Mouse (Mus musculus): ENCODE measurements around the gene Cacna2d3. TPM values are rescaled to one million over a fixed set of nuclear protein-coding genes. Genes with fewer than 3 reads are reported as not detected.
A peak's percentile ranks its signal among the peaks of the same experiment; 100 is the strongest.

The Cacna2d3 gene
- polyA plus RNA-seq, 1 experiment from 2014 or later, result 16.2 TPM

DNA sequence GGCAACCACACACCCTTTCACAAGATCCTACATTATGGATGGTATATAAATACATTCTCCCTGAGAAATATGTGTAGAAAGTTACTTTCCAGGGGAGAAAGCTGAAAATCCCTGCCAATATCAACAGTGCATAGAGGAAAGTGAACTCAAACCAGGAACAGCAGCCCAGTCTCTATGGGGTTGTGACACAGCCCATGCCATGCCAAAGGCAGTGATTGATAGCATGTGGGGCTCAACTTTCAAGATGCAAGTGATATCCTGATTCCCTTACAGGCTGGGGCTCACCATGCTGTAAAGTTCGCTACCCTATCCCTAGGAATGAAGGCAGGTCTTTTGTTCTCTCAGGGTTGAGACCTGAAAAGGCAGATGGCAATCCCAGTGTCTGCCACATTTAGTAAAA, 229.9 kb downstream of the Cacna2d3 start:
- H3K9me3 ChIP-seq (ENCODE audit: control insufficient read depth, low read length), result no peaks in the 10 kb centered on the region
- no peak for DNase-seq (ENCODE audit: low spot score, missing footprints)
- no peaks in the 10 kb centered on the region for H3K36me3 ChIP-seq (ENCODE audit: control insufficient read depth, insufficient read depth, low read length)
- no peaks in the 10 kb centered on the region for H3K27me3 ChIP-seq (ENCODE audit: control insufficient read depth, insufficient read depth, low read length)
- 76% methylated on average over 1 of the region's 1 CpGs for WGBS
- no peak overlapping the region for H3K9ac ChIP-seq (ENCODE audit: low read length)
- no peak overlapping the region for H3K4me2 ChIP-seq
- H3K27ac ChIP-seq (ENCODE audit: low read depth, low read length), result no peak overlapping the region
- no peaks in the 10 kb centered on the region for H3K4me1 ChIP-seq (ENCODE audit: control insufficient read depth, insufficient read depth, low read length)
- no peak overlapping the region for H3K4me3 ChIP-seq (ENCODE audit: low read depth, low read length)
- no peak for ATAC-seq (ENCODE audit: low FRiP score)

DNA sequence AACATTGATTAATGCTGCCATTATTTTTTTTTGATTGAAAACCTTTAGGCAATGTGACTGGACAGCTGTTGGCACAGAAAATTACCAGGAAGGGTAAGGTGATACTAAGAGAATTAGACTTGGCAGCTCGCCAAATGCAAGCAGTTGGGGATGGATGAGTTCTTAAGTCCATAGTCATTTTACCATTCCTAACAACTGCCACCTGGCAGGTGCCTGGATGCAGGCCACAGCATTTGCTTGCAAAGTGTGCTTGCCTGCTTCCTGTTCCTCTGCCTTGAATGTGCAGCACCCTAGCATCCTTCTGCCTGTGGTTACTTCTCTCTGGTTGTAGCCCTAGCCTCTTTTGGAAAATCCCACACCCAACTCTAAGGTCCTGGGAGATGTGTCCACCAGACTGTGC, 236.2 kb downstream of the Cacna2d3 start:
- ATAC-seq (ENCODE audit: low FRiP score) (no peak), DNase-seq (ENCODE audit: low spot score, missing footprints) (no peak)
- H3K4me2 ChIP-seq, result no peak overlapping the region
- H3K4me3 ChIP-seq (ENCODE audit: low read depth, low read length), result no peak overlapping the region
- no peaks in the 10 kb centered on the region for H3K27me3 ChIP-seq (ENCODE audit: control insufficient read depth, insufficient read depth, low read length)
- H3K27ac ChIP-seq (ENCODE audit: low read depth, low read length), result no peak overlapping the region
- WGBS, result 75% methylated on average over 1 of the region's 1 CpGs
- no peak overlapping the region for H3K9ac ChIP-seq (ENCODE audit: low read length)
- H3K4me1 ChIP-seq (ENCODE audit: control insufficient read depth, insufficient read depth, low read length), result no peaks in the 10 kb centered on the region
- H3K36me3 ChIP-seq (ENCODE audit: control insufficient read depth, insufficient read depth, low read length), result no peaks in the 10 kb centered on the region
- H3K9me3 ChIP-seq (ENCODE audit: control insufficient read depth, low read length), result no peaks in the 10 kb centered on the region

DNA sequence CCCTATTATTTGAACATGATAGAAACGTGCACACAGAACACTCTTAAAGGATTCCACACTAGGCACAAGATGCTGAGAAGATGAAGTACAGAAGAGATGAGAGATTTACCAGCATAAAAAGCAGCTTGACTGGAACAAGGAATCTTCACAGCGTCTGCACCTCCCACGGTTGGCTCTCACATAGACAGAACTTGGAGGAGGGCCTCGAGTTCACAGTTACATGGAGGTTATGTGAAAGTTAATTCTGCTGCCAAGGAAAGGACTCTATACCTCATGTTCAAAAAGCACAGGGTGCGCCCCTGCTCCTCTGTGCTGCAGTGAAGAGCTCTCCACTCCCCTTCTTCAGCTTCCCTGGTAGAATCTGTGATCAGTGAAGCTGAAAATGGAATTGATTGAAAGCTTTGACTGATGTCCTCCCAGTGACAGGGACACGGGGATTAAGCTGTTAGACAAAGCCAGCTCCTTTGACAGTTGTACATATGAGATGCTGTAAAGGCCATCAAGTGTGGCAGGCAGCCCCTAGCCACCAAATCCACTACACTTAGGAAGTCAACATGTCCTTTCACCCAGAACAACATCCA, 243.2 kb downstream of the Cacna2d3 start:
- H3K4me1 ChIP-seq (ENCODE audit: control insufficient read depth, insufficient read depth, low read length), result peaks cover 9% of the 10 kb centered on the region
- WGBS, result 21% methylated on average over 6 of the region's 6 CpGs
- H3K9me3 ChIP-seq (ENCODE audit: control insufficient read depth, low read length), result no peaks in the 10 kb centered on the region
- DNase-seq (ENCODE audit: low spot score, missing footprints), result peak; percentile 85
- no peak; the same call in 1 of the 2 replicates for ATAC-seq (ENCODE audit: low FRiP score)
- no peaks in the 10 kb centered on the region; the same call in 1 of the 2 replicates for H3K27me3 ChIP-seq (ENCODE audit: control insufficient read depth, insufficient read depth, low read length)
- H3K36me3 ChIP-seq (ENCODE audit: control insufficient read depth, insufficient read depth, low read length), result no peaks in the 10 kb centered on the region
- H3K4me3 ChIP-seq (ENCODE audit: low read depth, low read length), result no peak overlapping the region
- H3K9ac ChIP-seq (ENCODE audit: low read length), result no peak overlapping the region
- no peak overlapping the region for H3K27ac ChIP-seq (ENCODE audit: low read depth, low read length)
- no peak overlapping the region for H3K4me2 ChIP-seq

DNA sequence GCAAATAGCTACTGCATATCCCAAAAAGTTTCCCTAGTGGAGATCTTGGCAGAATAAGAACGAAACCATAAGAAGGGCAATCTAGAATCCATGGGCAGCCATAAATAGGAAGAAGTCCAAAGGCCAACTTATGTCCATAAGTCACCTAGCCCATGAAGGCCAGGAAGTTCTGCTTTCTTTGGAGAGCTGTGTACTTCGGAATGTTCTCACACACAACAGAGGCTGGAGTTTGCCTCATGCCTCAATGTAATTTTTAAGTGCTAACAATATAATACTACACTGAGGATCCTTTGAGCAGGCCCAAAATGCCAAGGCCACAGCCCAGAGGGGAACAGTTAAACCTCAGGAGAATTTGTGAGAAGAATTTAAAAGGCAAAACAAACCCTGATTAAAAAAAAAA, 257.4 kb downstream of the Cacna2d3 start:
- no peaks in the 10 kb centered on the region for H3K27me3 ChIP-seq (ENCODE audit: control insufficient read depth, insufficient read depth, low read length)
- ATAC-seq (ENCODE audit: low FRiP score) (no peak), DNase-seq (ENCODE audit: low spot score, missing footprints) (peak; percentile 67)
- H3K9ac ChIP-seq (ENCODE audit: low read length), result no peak overlapping the region
- 89% methylated on average over 2 of the region's 2 CpGs for WGBS
- H3K27ac ChIP-seq (ENCODE audit: low read depth, low read length), result no peak overlapping the region
- H3K36me3 ChIP-seq (ENCODE audit: control insufficient read depth, insufficient read depth, low read length), result no peaks in the 10 kb centered on the region
- H3K4me3 ChIP-seq (ENCODE audit: low read depth, low read length), result no peak overlapping the region
- H3K9me3 ChIP-seq (ENCODE audit: control insufficient read depth, low read length), result no peaks in the 10 kb centered on the region
- H3K4me1 ChIP-seq (ENCODE audit: control insufficient read depth, insufficient read depth, low read length), result no peaks in the 10 kb centered on the region
- H3K4me2 ChIP-seq, result no peak overlapping the region

DNA sequence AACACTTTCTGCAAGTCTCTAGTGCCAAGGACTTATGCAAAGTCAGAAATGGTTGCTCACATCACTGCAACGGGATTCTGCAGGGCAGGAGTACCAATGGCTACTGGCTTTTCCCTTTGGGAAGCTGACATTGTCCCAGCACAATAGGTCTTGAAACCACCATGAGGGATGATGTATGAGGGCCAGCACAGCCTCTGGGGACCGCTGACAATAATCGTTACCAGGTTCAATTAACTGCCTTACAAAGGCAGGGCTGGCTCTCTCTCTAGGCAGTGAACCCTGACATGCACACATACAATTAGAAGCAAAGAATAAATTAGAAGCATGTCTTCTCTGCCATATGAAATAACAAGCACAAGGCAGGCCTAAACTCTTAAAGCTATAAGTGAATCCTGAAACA, 272.5 kb downstream of the Cacna2d3 start:
- H3K27ac ChIP-seq (ENCODE audit: low read depth, low read length), result no peak overlapping the region
- DNase-seq (ENCODE audit: low spot score, missing footprints) (no peak), ATAC-seq (ENCODE audit: low FRiP score) (no peak)
- WGBS, result 59% methylated on average over 3 of the region's 3 CpGs
- H3K36me3 ChIP-seq (ENCODE audit: control insufficient read depth, insufficient read depth, low read length), result no peaks in the 10 kb centered on the region
- peaks cover 7% of the 10 kb centered on the region for H3K4me1 ChIP-seq (ENCODE audit: control insufficient read depth, insufficient read depth, low read length)
- H3K9ac ChIP-seq (ENCODE audit: low read length), result no peak overlapping the region
- no peaks in the 10 kb centered on the region for H3K9me3 ChIP-seq (ENCODE audit: control insufficient read depth, low read length)
- no peak overlapping the region for H3K4me2 ChIP-seq
- no peak overlapping the region for H3K4me3 ChIP-seq (ENCODE audit: low read depth, low read length)
- no peaks in the 10 kb centered on the region for H3K27me3 ChIP-seq (ENCODE audit: control insufficient read depth, insufficient read depth, low read length)

DNA sequence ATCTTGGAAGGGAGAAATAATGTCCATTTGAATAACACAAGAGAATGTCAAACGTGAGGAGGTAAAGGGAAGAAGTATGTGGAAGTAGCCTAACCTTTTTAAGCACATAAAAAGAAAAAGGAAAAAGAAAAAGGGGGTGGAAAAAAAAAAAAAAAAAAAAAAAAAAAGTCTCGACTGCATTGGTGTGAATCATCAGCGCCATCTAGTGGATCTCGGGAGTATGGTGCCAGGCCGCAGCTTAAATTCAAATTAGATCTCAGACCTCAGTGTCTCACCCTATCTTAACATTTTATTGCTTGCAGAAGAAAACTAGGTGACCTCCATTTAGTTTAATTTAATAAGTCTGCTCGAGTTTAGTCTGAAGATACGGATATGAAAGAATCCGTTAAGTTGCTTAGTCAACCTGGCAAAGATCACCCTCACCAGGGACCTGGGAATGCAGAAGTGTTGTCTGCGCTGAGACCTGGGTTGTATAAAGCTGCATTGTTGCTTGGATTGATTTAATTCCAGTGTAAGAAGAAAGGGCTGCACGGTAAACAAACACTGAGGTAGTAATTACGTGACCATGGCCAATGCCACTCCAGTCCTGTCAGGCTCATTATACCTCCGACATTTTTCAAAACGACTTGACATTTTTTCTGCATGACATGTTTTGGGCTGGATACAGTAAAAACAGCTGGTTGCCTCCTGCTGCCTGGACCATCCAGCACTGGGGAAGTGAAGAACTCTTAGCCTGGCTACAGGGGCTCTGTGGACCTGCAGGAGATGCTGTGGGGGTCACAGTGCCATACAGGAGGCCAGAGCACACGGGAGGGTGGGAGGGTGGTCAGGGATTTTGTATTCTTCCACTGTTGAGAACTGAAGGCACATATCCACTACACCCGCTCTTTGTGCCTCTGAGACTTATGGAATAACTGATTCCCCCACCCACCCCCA, 278.3 kb downstream of the Cacna2d3 start:
- peak; percentile 94 for DNase-seq (ENCODE audit: low spot score, missing footprints)
- ATAC-seq (ENCODE audit: low FRiP score), result peak; percentile 57
- 20% methylated on average over 15 of the region's 15 CpGs for WGBS

DNA sequence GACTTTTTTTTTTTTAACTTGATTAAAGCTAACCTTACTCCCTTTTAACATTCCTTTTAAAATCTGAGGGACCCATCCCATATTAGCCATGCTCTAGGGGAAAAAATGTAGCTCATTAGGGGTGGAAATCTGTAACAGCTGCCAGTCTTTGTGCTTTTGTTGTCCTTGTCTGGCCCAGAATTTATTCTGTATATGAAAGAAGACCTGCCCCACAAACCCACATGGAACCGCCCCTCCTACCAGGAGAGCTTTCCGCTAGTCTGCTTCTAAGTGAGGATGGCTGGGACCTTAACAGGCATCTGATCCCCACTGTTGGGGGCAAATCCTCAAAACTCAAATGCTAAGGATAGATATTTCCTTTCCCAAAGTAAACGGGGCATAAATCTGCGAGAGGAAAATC, 279.2 kb downstream of the Cacna2d3 start:
- Histone ChIP-seq H3K9me3 (ENCODE audit: control insufficient read depth, low read length) (no peaks in the 10 kb centered on the region), H3K27me3 (ENCODE audit: control insufficient read depth, insufficient read depth, low read length) (no peaks in the 10 kb centered on the region), H3K4me1 (ENCODE audit: control insufficient read depth, insufficient read depth, low read length) (peaks cover 11% of the 10 kb centered on the region), H3K36me3 (ENCODE audit: control insufficient read depth, insufficient read depth, low read length) (no peaks in the 10 kb centered on the region), H3K4me3 (ENCODE audit: low read depth, low read length) (no peak overlapping the region), H3K9ac (ENCODE audit: low read length) (no peak overlapping the region; the same call in 1 of the 2 replicates), H3K4me2 (peak overlapping the region; percentile 26; the same call in 1 of the 2 replicates), H3K27ac (ENCODE audit: low read depth, low read length) (peak overlapping the region; percentile 33; the same call in 1 of the 2 replicates)
- DNase-seq (ENCODE audit: low spot score, missing footprints) (peak; percentile 92), ATAC-seq (ENCODE audit: low FRiP score) (peak; percentile 76)
- 4% methylated on average over 4 of the region's 4 CpGs for WGBS

More for the DNA sequence above, 278.3 kb downstream of the Cacna2d3 start:
- H3K4me1 ChIP-seq (ENCODE audit: control insufficient read depth, insufficient read depth, low read length), result peaks cover 9% of the 10 kb centered on the region
- no peak overlapping the region; the same call in 1 of the 2 replicates for H3K27ac ChIP-seq (ENCODE audit: low read depth, low read length)
- no peaks in the 10 kb centered on the region for H3K9me3 ChIP-seq (ENCODE audit: control insufficient read depth, low read length)
- peak overlapping the region; percentile 26; the same call in 1 of the 2 replicates for H3K4me2 ChIP-seq
- H3K27me3 ChIP-seq (ENCODE audit: control insufficient read depth, insufficient read depth, low read length), result no peaks in the 10 kb centered on the region
- no peaks in the 10 kb centered on the region for H3K36me3 ChIP-seq (ENCODE audit: control insufficient read depth, insufficient read depth, low read length)
- no peak overlapping the region for H3K4me3 ChIP-seq (ENCODE audit: low read depth, low read length)
- no peak overlapping the region for H3K9ac ChIP-seq (ENCODE audit: low read length)

DNA sequence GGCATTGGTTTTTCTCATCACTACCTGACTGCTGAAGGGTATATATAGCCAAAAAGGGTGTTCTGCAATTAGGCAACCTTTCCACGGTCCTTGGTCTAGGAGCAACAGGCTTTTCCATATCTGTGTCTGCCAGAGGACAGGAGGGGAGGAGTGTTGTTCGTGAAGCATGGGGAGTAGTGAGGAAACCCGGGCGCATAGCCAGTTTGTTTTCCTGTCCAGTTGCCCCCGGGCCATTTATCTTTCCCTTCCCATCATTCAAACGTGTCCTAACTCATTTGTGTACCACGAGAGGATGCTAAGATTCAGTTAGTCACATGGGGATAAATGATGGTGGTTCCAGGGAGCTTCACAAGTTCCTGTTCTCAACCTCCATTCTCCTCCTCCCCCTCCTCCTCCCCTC, 283.0 kb downstream of the Cacna2d3 start:
- no peak for ATAC-seq (ENCODE audit: low FRiP score)
- Histone ChIP-seq H3K27ac (ENCODE audit: low read depth, low read length) (no peak overlapping the region), H3K9me3 (ENCODE audit: control insufficient read depth, low read length) (no peaks in the 10 kb centered on the region), H3K4me1 (ENCODE audit: control insufficient read depth, insufficient read depth, low read length) (peaks cover 11% of the 10 kb centered on the region), H3K4me2 (no peak overlapping the region), H3K27me3 (ENCODE audit: control insufficient read depth, insufficient read depth, low read length) (no peaks in the 10 kb centered on the region), H3K9ac (ENCODE audit: low read length) (no peak overlapping the region), H3K4me3 (ENCODE audit: low read depth, low read length) (no peak overlapping the region), H3K36me3 (ENCODE audit: control insufficient read depth, insufficient read depth, low read length) (no peaks in the 10 kb centered on the region)
- WGBS, result 88% methylated on average over 7 of the region's 7 CpGs
- DNase-seq (ENCODE audit: low spot score, missing footprints), result peak; percentile 44

DNA sequence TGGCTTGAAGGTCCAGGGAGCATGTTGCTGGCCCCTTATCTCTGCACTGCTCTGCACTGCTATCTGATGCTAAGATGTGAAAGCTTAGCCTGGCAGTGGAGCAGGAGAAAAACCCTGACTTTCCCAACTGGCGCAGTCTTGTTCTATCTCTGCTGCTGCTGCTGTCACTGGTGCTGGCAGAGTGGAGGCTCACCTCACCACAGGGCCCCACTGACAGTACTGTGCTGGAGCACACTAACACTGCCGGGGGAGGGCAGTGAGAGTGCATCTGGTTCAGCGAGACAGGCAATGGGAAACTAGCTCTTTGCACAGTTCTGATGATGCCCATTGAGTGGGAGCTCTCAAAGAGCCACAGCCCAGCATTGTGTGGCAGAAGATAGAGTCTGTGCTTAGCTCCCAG, 283.4 kb downstream of the Cacna2d3 start:
- 80% methylated on average over 3 of the region's 3 CpGs for WGBS
- ATAC-seq (ENCODE audit: low FRiP score), result no peak
- peak; percentile 76 for DNase-seq (ENCODE audit: low spot score, missing footprints)
- no peak overlapping the region for H3K27ac ChIP-seq (ENCODE audit: low read depth, low read length)
- no peaks in the 10 kb centered on the region for H3K9me3 ChIP-seq (ENCODE audit: control insufficient read depth, low read length)
- H3K4me3 ChIP-seq (ENCODE audit: low read depth, low read length), result no peak overlapping the region
- peaks cover 7% of the 10 kb centered on the region for H3K4me1 ChIP-seq (ENCODE audit: control insufficient read depth, insufficient read depth, low read length)
- no peaks in the 10 kb centered on the region for H3K27me3 ChIP-seq (ENCODE audit: control insufficient read depth, insufficient read depth, low read length)
- no peak overlapping the region for H3K9ac ChIP-seq (ENCODE audit: low read length)
- no peak overlapping the region for H3K4me2 ChIP-seq
- H3K36me3 ChIP-seq (ENCODE audit: control insufficient read depth, insufficient read depth, low read length), result no peaks in the 10 kb centered on the region
